Mouse (Mus musculus) adrenal gland, adult 18-20 months (tissue): ENCODE measurements around the gene Ccp110. TPM values are rescaled to one million over a fixed set of nuclear protein-coding genes. Genes with fewer than 3 reads are reported as not detected.

Experiments used
- DNase-seq, 2 experiments: peaks; one replicate each; pipeline ENCODE4 v3.0.0; 2021 to 2022; ENCODE audit warnings: low spot score in 2 of 2
- total RNA-seq, 2 experiments: library from RNA; stranded (reverse); gene quantifications; 1 replicate in 1 of 2; 2 replicates in 1 of 2; pipeline ENCODE4 v1.2.3; 2021

Gene Ccp110
- total RNA-seq, 2 experiments from 2014 or later = 5.6 to 5.9 TPM

DNA sequence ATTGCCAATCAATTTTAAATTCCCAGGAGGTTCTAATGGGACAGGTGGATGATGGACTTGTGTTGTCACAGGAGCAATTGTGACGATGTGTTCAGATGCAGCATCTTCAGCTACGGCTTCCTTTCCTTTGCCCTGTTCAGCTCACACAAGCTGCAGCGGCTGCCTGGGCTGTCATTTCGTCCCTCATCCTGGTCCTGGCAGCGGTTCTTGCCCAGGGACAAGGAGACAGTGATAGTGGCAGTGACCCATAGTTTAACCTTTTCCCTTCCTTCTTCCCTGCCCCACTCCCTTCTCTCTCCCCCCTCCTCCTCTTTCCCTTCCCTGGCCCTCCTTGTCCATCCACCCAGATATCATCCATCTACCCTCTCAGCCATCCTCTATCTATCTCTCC, 54.5 kb downstream of the Ccp110 start:
- no peak for DNase-seq

DNA sequence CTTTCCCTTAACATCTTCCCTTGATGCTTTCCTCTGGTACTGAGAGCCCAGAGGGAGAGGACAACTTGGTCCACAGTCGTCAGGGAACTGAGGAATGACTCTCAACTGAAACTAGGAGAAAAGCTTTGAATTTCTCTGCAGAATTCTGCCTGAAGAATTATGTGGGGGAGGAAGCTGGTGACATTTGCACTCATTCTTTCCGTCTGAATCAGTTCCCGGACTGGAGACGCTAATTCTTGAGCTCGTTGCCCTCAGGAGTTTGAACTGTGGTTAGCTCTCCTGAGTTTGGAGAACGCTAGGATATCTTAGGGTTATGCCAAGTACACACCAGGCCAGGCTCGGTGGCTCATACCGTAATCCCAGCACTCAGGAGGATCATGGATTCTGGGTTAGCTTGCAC, 56.9 kb downstream of the Ccp110 start:
- no peak for DNase-seq

DNA sequence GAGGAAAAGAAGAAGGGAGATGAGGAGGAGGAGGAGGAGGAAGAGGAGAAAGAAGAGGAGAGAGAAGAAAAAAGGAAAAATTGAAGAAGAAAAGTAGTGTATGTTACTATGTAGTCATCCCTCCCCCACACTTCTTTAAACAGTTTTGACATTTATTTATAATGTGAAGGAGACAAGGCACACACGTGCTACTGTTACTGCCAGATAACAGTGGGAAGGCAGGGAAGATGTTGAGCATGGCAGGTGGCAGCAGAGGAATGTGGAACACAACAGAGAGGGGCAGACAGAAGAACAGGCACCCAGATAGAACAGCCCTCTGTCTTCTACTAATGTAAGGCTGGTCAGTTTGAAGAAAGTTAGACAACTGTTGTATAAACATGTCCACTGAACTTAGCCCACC, 57.3 kb downstream of the Ccp110 start:
- DNase-seq = no peak

DNA sequence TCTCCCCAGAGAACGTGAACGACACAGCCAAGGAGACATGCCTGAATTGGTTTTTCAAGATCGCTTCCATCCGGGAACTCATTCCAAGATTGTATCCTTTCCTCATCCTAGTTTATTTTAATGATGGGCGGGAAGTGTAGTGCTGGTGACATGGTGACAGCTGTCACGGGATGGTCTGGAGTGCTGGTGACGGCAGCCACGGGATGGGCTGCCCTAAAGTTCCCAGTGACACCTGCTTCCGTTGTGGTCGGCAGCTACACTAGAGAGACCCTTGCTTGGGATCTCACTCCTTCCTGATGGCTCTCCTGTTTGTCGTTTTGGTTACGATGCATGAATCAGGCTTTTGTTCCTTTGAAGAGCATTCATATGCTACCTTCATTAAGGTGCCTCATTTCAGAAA, 60.7 kb downstream of the Ccp110 start:
- DNase-seq = no peak

DNA sequence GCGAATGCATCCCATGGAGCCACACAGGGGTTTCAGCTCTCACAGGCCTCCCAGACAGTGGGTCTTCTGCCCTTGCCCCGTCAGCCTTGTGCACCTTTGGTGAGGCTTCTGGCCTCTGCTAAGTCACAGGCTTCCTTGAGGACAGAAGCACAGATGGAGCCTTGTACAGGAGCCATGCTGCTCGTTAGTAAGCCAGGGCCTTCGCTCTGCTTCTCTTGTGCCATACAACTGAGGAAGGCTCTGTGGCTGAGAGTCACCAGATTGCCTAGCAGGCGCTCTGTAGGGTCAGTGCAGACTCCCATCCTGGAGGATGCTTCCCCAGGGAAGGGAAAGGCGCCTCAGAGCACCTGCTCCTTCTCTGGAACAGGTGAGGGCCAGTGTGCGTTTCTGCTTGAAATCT, 63.6 kb downstream of the Ccp110 start:
- DNase-seq = no peak

DNA sequence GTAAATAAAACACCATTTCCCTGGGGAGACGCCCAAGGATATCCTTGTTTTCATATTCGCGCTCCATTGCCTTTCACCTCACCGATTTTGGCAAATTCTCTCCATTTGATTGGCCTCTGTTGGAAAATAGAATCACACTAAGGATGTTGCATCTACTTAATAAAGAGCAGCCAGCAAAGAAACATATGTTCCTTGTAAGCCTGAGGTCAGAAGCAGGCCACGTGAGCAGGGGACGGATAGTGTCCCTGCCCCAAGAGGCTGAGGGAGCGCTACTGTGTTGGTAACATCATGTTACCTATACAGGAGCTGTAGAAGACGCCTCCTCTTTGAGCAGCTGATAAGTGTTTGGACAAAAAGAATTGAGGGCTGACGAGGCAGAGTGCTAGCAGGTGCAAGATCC, 64.1 kb downstream of the Ccp110 start:
- no peak for DNase-seq

DNA sequence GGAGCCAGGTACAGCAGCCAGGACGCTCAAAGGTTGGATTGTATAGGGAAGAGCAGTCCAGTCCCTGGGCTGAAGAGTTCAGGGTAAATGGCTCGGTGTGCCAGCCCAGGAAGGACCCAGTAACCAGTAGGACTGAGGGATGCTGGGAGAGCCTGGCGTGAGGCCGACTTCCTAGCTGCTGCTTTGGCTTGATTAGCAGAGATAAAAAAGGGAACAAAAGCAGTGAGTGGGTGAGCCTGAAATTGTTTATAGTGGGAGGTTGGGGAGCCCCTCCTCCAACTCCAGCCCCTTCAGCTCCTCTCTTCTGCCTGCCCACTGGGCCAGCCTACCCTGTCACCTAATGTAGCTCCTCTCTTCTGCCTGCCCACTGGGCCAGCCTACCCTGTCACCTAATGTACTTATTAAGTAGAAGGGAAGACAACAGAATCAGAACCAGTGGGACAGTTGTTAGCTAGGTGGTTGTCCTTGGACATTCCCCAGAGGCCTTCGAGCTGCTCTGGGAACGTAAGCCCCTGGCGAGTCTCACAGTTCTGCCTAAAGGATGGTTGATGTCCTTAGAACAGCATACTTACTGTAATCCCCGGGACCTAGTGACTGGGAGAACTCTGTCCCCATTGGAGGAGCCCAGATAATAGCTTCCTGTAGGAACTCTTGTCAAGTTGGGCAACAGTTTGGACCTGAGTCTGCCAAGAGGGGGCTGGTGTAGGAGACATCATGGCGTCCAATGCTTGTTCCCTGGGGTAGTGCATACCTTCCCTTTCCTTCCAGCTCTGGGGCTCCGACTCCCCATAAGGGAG, 65.4 kb downstream of the Ccp110 start:
- DNase-seq = no peak

DNA sequence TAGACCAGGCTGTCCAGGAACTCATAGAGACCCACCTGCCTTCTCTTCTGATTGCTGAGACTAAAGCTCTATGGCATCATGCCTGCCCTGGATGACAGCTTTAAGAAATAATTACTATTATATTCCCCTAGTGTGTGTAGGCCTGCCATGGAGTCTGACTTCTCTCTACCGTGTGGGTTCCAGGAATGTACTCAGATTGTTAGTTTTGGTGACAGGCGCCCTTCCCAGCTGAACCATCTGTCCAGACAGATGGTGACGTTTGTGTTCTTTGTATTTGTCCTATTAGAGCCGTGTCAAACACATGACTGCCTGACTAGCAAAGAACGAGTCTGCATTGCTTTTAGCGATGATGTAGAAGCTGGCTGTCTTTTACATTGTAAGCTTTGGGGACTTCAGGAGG, 66.2 kb downstream of the Ccp110 start:
- no peak for DNase-seq

DNA sequence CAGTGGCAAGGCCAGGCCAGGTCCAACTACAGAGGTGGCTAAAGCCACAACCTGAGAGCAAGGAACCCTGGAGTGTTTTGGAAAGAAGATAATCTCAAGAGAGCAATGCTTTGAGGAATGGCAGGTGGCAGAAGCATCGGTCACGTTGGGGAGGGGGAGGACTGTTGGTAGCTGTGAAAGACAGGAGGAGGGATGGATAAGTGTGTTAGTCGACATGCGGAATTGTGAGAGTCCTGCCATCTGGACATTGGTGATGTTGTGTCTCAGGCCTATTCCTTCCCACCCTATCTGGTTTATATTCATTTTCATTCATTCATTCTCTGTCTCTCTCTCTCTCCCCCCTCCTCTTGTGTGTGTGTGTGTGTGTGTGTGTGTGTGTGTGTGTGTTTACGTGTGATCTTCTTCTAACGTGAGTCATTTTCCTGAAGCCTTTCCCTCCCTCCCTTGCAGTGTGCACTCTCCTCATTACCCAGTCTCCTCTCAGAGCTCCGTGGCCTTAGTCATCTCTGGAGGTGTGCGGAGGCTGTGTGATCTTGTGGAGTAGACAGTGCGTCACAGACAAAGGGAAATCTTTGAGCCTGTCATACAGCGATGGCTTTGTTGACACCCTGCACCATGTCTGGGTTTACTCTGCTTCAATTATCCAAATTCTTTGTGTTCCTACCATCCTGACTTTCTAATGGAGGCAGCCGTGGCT, 71.1 kb downstream of the Ccp110 start:
- no peak for DNase-seq

DNA sequence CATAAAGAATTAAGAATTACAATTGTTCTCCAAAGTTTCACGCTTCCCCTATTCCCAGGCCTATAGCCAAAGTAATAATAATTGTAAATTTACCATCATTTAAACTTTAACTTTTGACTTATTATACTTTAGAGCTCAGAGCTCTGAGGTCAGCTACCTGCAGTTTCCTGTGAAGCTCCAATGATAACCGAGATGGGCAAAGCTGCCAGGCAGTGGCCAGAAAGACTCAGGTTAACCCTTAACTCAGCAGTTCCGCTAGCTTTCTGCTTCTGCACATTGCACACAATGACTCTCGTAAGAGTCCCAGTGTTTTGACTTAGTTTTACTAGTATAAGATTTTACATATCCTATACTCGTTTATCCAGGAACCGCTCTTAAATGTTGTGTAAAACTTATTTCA, 73.7 kb downstream of the Ccp110 start:
- no peak for DNase-seq

Other genes with a start within 250 kb of the Ccp110 start
- 10 to 100 TPM; 13.2 to 14.3 TPM for gene Itpripl2, start 220.6 kb upstream of the Ccp110 start, total RNA-seq
- 10 to 100 TPM; 38.7 to 56.5 TPM for gene Coq7, start 179.2 kb upstream of the Ccp110 start, total RNA-seq
- gene Tmc7, start 127.8 kb upstream of the Ccp110 start, total RNA-seq = 1 to 10 TPM in 1 of 2 experiments, under 1 TPM in 1; 0.36 to 1.3 TPM
- under 1 TPM in 1 of 2 experiments, not detected in 1; 0.06 TPM for gene Tmc5, start 115.3 kb upstream of the Ccp110 start, total RNA-seq
- gene Gde1, start 6.8 kb upstream of the Ccp110 start, total RNA-seq = 100 to 1,000 TPM; 116 to 138 TPM
- 10 to 100 TPM; 50.7 to 51.1 TPM for gene Vps35l, start 27.7 kb downstream of the Ccp110 start, total RNA-seq
- 10 to 100 TPM; 12.1 to 33.9 TPM for gene Iqck, start 143.2 kb downstream of the Ccp110 start, total RNA-seq
- gene Knop1, start 143.7 kb downstream of the Ccp110 start, total RNA-seq = 10 to 100 TPM; 45.1 to 78.7 TPM